Mouse (Mus musculus): Measurements from ENCODE around the gene Ccl20. TPM values are rescaled to one million over a fixed set of nuclear protein-coding genes. Genes with fewer than 3 reads are reported as not detected.

Gene Ccl20
- 6.2 and 23.2 TPM in 2 replicates for polyA plus RNA-seq (2012; rRNA removed; ENCODE audit: low replicate concordance)

DNA sequence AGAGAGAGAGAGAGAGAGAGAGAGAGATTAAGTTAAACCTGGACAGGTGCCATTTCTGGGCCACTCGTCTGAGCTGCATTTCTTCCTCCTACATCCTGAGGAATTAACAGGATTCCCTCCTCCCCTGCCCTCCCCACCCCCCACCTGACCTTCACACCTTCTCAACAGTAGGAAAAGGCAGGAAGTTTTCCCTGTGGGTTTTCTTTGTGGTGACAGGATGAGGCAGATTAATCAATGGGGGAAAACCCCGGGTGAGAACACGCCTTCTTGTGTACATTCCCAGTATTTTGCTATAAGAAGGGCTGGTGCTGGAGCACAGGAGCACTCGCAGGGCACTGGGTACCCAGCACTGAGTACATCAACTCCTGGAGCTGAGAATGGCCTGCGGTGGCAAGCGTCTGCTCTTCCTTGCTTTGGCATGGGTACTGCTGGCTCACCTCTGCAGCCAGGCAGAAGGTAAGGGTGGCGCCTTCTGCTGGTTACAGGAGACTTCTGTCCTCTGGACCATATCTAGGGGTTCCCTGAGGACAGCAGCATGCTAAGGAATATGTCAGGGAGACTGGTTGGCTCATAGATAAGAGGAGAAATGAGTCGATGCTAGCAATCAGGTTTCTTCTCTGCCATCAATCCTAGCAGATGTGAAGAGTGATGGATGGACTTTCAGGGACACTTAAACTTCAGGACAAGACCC lies at the start of gene Ccl20:
Ccl20 (plus strand) TSS at position 320 of the 691 bp plus-strand sequence.

GRCm38 (mm10) chr1:83159603-83160002 lies 43.0 kb downstream of the Ccl20 start, which contains the start of gene Daw1:
TSS of gene Daw1 (plus strand) at chr1:83159752.

Other genes starting within 250 kb of the Ccl20 start
- gene A030005L19Rik, start 203.4 kb upstream of the Ccl20 start, polyA plus RNA-seq (2012; rRNA removed; ENCODE audit: low replicate concordance): 0.91 and 1.2 TPM in 2 replicates
- not detected in 2 replicates for gene A030014E15Rik, start 191.8 kb upstream of the Ccl20 start, polyA plus RNA-seq (2012; rRNA removed; ENCODE audit: low replicate concordance)
- not detected in 2 replicates for gene Gm6217, start 185.4 kb upstream of the Ccl20 start, polyA plus RNA-seq (2012; rRNA removed; ENCODE audit: low replicate concordance)
- gene A030003K21Rik, start 173.4 kb upstream of the Ccl20 start, polyA plus RNA-seq (2012; rRNA removed; ENCODE audit: low replicate concordance): not detected in 2 replicates
- not detected in 2 replicates for gene Gm7544, start 160.8 kb upstream of the Ccl20 start, polyA plus RNA-seq (2012; rRNA removed; ENCODE audit: low replicate concordance)
- not detected in 2 replicates for gene Gm47955, start 156.5 kb upstream of the Ccl20 start, polyA plus RNA-seq (2012; rRNA removed; ENCODE audit: low replicate concordance)
- gene Gm47959, start 116.2 kb upstream of the Ccl20 start, polyA plus RNA-seq (2012; rRNA removed; ENCODE audit: low replicate concordance): not detected in 2 replicates
- 1.8 and 7.3 TPM in 2 replicates for gene Slc19a3, start 78.3 kb upstream of the Ccl20 start, polyA plus RNA-seq (2012; rRNA removed; ENCODE audit: low replicate concordance)
- not detected in 2 replicates for gene Krtap28-10, start 74.3 kb upstream of the Ccl20 start, polyA plus RNA-seq (2012; rRNA removed; ENCODE audit: low replicate concordance)
- gene Gm47969, start 71.8 kb upstream of the Ccl20 start, polyA plus RNA-seq (2012; rRNA removed; ENCODE audit: low replicate concordance): not detected in 2 replicates
- gene A030005K14Rik, start 57.4 kb upstream of the Ccl20 start, polyA plus RNA-seq (2012; rRNA removed; ENCODE audit: low replicate concordance): not detected in 2 replicates
- not detected in 2 replicates for gene Krtap28-13, start 55.8 kb upstream of the Ccl20 start, polyA plus RNA-seq (2012; rRNA removed; ENCODE audit: low replicate concordance)
- gene Daw1, start 43.0 kb downstream of the Ccl20 start, polyA plus RNA-seq (2012; rRNA removed; ENCODE audit: low replicate concordance): not detected in 2 replicates